Mouse (Mus musculus) liver, embryonic 18 days (tissue): ENCODE results near the gene Zfp410. TPM values are rescaled to one million over a fixed set of nuclear protein-coding genes. Genes with fewer than 3 reads are reported as not detected.

Source experiments
- polyA plus RNA-seq: library from polyadenylated mRNA; depleted of rRNA; stranded (reverse); fragments of >200 nt; gene quantifications from 2 replicates; pipeline ENCODE4 v1.2.3, GENCODE M21; 2012; rRNA removed

The Zfp410 gene
- polyA plus RNA-seq, result 19.1 and 20.3 TPM in 2 replicates

DNA sequence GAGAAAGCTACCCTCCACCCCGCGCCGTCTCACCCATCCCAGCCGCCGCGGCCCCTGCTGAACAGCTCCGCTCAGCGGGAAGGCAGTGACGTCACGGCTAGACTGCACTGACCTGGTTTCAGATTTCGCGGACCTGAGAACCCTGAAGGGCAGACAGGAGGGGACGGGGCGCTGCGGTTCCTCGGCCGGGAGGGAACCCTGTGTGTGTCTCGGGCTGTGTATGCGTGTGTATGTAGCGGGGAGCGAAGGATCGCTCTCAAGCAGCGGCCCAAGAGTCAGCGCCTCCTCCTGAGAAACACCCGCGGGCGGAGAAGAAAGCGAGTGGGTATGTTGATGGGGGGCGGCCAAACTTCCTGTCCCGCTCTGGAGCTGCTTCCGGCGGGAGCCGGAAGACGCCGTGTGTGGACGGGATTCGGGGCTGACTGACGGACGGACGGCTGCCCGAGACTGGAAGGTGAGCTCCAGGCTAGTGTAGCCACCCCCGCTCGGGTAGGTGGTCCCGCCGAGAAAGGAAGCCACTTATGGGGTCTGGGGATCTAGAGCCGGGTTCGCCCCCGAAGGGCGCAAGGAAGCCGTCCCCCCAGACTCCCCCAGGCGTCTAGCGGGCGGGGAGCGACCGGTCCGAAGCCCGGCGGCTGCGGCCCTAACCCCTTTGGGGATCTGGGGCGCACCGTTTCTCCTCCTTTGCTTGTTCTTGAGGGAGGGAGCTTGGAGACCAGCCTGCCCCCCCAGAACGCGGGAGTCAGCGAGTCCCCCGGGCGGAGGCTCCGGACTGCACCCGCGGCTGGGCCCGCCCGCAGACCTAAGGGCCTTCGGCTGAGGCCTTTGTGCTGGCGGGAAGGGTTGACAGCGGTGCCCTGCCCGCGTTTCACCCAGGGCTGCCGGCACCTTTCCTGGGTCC lies at the start of gene Zfp410:
Gene Zfp410 (plus strand): TSS at position 132 of the 901 bp plus-strand sequence.

GRCm38 (mm10) chr12:84284885-84285592 lies 31.6 kb upstream of the Zfp410 start, which contains the start of gene Ptgr2:
Gene Ptgr2, plus strand, starts transcription at chr12:84285232.

DNA sequence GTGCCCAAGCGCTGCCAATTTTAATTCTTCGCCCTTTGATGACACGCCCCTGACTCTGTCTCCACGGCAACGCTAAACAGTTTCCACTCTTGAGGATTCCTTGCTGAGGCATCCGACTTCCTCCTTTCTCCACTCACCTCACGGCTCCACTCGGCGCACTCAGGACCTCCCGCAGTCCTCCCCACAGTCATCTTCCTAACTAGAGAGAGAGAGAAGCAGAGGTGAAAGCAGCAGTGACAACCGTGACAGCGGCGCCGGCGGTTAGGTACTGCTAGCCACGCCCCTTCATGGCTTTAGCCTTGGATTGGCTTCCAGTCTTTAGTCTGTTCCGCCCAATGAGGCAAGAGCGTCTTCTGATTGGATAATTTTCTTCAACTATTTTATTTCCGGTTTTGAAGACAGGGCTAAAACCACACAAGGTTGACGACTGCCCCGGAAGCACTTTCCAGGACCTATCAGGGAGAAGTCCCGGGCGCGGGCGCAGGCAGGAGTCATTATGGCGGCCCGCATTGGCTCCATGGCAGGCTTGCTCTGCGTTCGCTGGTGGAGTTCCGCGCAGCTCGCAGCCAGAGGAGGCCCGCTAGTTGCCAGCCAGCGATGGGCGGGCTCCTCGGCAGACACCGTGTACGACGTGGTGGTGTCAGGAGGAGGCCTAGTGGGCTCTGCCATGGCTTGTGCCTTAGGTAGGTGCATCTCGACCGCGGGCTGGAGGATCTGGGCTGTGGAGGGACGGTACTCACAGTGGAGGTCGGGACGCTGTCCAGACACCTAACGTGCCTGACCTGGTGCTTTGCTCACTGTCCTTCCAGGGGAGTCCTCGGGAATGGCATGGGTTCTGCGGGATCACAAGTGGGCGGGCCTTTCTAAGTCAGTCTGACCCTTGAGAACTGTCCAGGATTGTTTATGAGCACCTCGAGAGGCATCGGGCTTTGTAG lies 45.2 kb downstream of the Zfp410 start, which contains the start of the genes Coq6 and Fam161b:
Gene Coq6 (plus strand): TSS at position 103 of the 935 bp plus-strand sequence.
Gene Fam161b (minus strand): TSS at position 279 of the 935 bp plus-strand sequence.

Other genes with a start within 250 kb of the Zfp410 start
- 2.7 and 3.1 TPM in 2 replicates for gene Acot5, start 247.5 kb upstream of the Zfp410 start, polyA plus RNA-seq
- gene Acot6, start 216.2 kb upstream of the Zfp410 start, polyA plus RNA-seq, result 8.9 and 11.1 TPM in 2 replicates
- gene Dnal1, start 202.5 kb upstream of the Zfp410 start, polyA plus RNA-seq, result 1.0 and 1.4 TPM in 2 replicates
- gene Pnma1, start 168.4 kb upstream of the Zfp410 start, polyA plus RNA-seq, result 0.08 and 0.10 TPM in 2 replicates
- gene Elmsan1, start 98.0 kb upstream of the Zfp410 start, polyA plus RNA-seq, result 4.0 and 6.0 TPM in 2 replicates
- gene Ptgr2, start 31.6 kb upstream of the Zfp410 start, polyA plus RNA-seq, result 17.3 and 19.0 TPM in 2 replicates
- 19.3 and 21.1 TPM in 2 replicates for gene Coq6, start 44.8 kb downstream of the Zfp410 start, polyA plus RNA-seq
- gene Fam161b, start 45.0 kb downstream of the Zfp410 start, polyA plus RNA-seq, result 0.66 and 0.77 TPM in 2 replicates
- 8.9 and 10.3 TPM in 2 replicates for gene Entpd5, start 92.2 kb downstream of the Zfp410 start, polyA plus RNA-seq
- gene Bbof1, start 92.2 kb downstream of the Zfp410 start, polyA plus RNA-seq, result 0.28 and 0.32 TPM in 2 replicates
- gene Rnf113a2, start 100.3 kb downstream of the Zfp410 start, polyA plus RNA-seq, result 7.4 and 7.8 TPM in 2 replicates
- 57.0 and 59.6 TPM in 2 replicates for gene Aldh6a1, start 134.2 kb downstream of the Zfp410 start, polyA plus RNA-seq
- 6.0 and 7.0 TPM in 2 replicates for gene Lin52, start 134.6 kb downstream of the Zfp410 start, polyA plus RNA-seq